Mouse (Mus musculus): ENCODE measurements around the gene Ggnbp2.

GRCm38 (mm10) chr11:84825261-84825807 lies 45.3 kb downstream of the Ggnbp2 start:
- TF ChIP-seq GATA1 (IDR thresholded peaks at IDR 0.05; ENCODE audit: borderline replicate concordance, low read length) (no peak), FLI1 (IDR thresholded peaks at IDR 0.05; ENCODE audit: low read length) (no peak)
